Mouse (Mus musculus): ENCODE results near the gene N6amt1.

Gene N6amt1

DNA sequence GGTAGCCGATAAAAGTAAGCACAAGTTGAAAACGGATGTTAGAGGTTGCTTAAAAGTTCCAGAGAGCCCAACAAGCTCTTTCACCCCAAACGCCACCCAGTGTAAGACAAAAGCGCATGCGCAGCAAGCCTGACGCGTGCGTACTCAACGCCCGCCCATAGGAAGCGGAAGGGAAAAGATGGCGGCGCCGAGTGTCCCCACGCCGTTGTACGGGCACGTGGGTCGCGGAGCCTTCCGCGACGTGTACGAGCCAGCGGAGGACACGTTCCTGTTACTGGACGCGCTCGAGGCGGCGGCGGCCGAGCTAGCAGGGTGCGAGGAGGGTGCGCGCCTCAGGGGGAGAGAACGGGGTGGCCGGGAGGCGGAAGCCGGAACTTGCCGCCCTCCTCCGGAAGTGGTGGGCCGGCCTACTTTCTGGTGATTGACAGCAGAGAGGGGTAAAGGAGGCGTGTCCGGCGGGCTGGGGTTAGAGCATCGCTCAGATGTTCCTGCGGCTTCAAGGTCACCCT, at the start of gene N6amt1:
Gene N6amt1, plus strand, starts transcription at position 111 of the 509 bp plus-strand sequence.
- peak; percentile 92 to 94 for DNase-seq (ENCODE audit: low spot score in 2 of 2)

DNA sequence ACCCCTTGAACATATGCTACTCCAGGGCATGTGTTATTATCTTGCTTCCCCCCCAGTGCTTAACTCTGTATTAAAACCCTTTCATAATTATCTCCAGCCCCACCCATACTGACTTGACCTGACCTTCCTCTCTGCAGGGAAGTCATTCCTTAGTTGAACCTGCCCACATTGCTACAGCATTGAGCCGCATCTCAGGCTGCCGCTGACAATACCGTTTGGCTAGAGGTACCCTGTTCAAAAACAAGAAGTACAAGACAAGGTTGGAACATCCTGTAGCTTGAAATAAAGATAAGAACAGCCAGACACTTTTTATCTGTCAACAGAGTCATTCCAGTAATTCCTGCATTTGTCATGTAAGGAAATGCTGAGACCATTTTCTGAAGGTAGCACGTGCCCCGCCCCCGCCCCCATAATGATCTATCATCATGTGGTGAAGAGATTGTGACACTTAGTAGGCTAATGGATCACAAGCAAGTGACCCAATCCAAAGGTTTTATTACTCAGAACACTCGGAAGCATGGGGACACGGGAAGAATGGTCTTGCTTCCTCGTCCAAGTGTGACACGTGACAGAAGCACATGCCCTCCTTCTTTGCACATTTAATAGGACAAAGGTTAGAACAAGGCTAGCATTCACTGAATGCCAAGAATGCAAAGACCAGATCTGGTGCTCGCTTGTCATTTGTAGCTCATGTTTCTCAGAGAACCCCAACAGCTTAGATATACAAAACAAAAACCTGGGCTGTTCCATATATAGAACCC, 48.6 kb upstream of the N6amt1 start:
- no peak for DNase-seq (ENCODE audit: low spot score in 2 of 2)

DNA sequence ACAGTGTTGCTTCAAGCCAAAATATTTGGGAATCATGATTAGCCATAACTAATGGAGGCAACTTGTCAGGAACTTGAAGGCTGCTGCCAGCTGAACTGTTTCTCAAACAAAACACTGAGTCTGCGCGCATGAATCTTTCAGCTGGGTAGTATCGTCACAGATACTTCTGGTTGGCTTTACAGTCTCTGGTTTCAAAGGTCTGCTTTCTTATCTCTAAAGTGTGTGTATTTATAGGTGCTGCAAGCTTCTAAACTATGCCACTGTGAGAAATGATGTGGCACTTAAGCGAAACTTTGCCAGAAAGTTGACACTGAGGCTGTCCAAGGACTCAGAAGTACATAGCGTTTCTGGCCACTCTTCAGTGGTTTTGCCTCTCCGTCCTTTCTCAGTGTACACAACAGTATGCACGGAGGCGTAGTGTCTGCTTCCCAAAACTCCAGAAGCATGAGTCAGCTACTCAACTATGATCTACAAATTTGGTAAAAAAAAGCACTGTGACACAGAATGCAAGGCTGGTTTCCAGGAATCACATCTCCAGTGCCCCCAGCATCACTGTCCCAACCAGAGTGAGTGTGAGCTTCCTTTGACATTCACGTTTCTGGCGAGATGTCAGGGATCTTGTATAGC, 46.8 kb upstream of the N6amt1 start:
- DNase-seq (ENCODE audit: low spot score in 2 of 2), result no peak

DNA sequence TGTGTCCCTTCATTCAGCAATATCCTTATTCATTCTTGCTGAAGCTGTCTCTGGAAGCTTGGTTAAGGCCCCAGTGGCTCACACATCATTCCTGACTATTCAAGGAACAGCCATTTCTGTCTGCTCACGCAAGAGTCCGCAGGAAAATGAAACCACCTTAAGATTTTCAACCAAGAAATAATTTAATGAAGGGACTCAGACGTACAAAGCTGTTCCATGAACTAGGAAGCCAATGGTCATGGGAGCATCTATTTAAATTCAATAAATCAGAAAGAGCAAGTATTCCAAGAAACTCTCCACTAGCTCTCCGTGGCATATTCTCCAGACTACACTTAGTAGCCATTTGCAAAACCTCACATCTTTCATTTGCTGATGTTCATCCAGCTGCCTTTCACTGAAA, 43.3 kb upstream of the N6amt1 start:
- no peak for DNase-seq (ENCODE audit: low spot score in 2 of 2)

GRCm38 (mm10) chr16:87318200-87318811, 35.7 kb upstream of the N6amt1 start:
- DNase-seq (ENCODE audit: low spot score in 2 of 2), result no peak

DNA sequence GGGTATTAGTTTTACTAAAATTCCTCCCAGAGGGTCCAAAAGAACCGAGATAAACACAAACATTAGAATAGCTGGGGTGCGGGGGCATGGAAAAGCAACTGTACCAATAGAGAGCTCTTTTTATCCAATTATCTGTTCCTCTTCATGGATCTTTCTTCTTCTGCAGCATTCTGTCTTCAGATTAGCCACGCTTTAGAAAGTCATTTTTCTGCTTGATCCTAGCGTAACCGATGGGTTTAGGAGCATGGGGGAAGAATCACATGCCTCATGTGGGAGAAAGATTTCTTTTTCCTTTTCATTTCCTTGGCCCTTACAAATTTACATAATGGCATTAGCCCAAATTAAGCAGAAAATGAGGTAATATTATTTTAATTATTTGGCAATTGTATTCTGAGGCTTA, 35.0 kb upstream of the N6amt1 start:
- no peak for DNase-seq (ENCODE audit: low spot score in 2 of 2)

GRCm38 (mm10) chr16:87319541-87320251, 34.3 kb upstream of the N6amt1 start:
- DNase-seq (ENCODE audit: low spot score in 2 of 2), result no peak

DNA sequence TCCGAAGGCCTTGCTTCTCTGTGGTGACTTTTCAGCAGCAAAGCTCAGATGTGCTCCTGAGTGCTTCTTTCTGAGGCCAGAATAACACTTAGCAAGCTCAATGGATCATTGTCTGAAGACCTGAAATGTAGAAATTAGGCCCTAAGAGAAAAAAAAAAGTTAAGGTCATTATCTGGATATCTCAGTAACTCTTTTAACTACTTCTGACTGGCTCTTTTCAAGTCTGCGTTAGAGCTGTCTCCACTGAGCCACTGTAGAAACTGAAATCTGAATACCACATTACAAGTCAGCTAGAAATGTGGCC, 33.8 kb upstream of the N6amt1 start:
- DNase-seq (ENCODE audit: low spot score in 2 of 2), result no peak

DNA sequence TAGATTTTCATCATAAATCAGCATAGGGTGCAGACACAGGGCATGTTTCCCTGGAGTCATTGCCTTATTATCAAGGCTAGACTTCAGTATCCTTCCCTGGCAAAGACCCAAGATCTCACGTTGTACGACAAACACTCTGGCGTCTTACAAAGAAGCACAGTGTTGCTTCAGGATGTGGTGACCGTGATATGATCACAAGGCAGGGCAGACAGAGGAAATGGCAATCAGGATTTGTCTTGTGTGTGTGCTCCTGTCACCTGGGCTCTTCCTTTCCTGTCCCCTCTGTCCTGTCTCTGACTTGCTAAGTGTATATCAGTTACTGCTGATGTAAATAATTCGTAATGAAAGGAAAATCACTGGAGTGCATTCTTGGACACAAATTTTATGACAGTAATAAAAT, 29.4 kb upstream of the N6amt1 start:
- DNase-seq (ENCODE audit: low spot score in 2 of 2), result no peak

DNA sequence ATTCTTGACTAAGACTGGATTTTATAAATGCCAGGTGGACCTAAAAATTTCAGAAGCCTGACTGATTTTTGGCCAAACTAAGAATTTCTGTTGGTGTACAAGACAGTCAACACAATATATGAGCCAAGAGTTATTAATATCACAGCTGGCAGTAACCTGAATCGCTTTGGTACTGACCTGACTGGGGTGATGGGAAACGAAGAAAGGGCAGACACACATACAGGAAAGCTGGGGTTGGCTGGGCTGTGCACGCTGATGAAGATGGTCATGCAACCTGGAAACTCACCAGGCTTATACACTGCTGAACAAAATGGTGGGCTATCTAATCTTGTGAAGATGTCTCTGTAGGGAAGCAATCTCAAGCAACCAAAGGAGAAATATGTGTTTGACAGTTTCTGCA, 24.0 kb upstream of the N6amt1 start:
- no peak for DNase-seq (ENCODE audit: low spot score in 2 of 2)

GRCm38 (mm10) chr16:87334756-87335155, 19.2 kb upstream of the N6amt1 start:
- DNase-seq (ENCODE audit: low spot score in 2 of 2), result no peak

- no peak for DNase-seq (ENCODE audit: low spot score in 2 of 2)
Observed at GRCm38 (mm10) chr16:87341043-87341572, 12.9 kb upstream of the N6amt1 start.

DNA sequence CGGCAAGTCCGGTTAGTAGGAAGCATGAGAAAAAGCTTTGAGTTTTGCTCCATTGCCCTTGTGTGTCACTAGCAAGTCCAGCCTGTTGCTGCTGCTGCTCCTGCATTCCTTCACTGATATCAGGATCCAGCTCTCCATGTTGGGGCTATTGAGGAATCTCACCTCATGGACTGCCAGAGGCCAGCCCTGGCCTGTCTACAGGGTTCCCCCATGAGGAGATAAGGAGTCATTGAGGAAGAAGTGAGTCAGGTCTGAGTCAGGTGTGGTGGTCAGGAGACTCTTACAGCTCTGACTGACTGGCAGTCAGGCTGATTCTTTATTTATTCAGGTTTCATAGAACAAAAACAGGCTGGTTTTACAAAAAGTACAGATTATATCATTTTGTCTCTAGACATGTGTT, 5.9 kb upstream of the N6amt1 start:
- no peak for DNase-seq (ENCODE audit: low spot score in 2 of 2)

DNA sequence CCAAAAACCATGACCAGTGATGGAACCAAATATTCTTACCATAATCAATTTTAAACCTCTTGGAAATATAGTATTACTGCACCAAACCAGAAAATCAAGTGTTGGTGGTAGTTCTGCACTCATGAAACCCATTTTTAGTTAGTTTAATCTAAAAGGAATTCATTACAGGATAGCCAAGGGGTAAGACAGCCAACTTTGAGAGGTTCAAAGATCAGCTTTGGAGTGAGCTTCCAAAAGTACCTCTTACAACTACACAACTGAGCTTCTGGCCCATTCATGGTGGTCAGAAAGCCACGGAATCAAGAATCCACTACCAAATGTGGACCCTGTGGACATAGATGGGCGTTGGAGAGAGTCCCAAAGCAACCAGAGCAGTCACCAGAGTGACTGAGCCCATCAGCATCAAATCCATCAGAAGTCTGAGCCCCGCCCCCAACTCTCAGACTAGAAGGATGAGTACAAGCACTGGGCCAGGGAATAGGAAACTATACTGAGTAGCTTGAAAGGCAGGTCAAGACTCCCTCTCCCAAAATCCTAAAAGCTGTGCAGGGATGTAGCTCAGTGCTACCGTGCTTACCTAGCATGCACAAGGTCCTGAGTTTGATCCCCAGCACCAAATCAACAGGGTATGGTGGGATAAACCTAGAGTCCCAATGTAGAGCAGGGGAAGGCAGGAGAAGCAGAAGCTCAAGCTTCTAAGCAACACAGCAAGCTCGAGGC, 2.4 kb upstream of the N6amt1 start:
- no peak for DNase-seq (ENCODE audit: low spot score in 2 of 2)

DNA sequence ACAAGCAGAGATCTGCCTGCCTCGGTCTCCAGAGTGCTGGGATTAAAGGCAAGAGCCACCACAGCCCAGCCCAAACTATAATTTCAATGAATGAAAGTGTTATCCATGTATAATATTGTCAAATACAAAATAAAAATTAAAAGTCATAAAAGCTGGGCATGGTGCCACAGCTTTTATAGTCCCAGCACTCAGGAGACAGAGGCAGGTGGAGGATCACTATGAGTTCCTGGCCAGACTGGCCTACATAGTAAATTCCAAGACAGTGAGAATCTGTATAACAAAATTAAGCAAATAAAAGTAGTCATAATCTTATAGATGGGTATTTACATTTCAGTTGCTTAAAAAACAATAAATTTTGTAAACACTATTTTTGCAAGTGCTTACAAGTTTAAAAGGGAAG, 380 bp upstream of the N6amt1 start:
- no peak for DNase-seq (ENCODE audit: low spot score in 2 of 2)

DNA sequence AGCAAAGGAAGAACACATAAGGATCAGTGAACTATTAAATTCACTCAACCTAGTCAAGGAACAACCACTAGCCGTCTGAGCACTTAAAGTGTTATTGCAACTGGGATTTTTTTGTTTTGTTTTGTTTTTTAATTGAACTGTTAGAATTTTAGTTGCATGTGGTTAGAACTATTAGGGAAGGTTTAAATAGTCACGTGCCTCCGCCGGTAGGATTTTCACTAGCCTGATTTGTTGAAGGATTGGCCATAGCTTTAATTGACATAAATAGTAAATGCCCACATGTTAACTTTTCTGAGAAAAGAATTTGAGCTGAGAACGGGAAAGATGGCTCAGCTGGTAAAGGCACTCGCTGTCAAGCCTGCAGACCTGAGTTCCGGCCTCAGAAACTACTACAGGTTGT, 763 bp downstream of the N6amt1 start:
- no peak for DNase-seq (ENCODE audit: low spot score in 2 of 2)

DNA sequence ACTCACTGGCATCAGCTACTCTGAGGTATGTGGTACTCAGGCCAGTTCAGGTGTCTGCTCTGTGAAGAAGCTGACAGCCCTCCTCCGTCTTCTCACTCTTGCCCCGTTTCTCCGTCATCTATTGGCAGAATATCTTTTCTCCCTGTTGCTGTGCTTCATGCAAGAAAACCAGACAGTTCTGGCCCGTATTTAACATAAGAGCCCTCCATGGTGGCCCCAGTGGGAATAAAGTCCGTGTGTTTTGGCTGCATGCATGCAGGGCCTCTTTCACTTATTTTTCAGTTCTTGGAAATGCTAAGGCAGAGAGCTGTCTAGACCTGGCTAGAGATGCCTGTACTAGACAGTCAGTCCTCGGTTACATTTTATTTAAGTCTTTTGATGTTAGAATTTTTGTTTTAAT, 6.1 kb downstream of the N6amt1 start:
- DNase-seq (ENCODE audit: low spot score in 2 of 2), result no peak

GRCm38 (mm10) chr16:87364231-87364630, 10.2 kb downstream of the N6amt1 start:
- DNase-seq (ENCODE audit: low spot score in 2 of 2), result no peak

DNA sequence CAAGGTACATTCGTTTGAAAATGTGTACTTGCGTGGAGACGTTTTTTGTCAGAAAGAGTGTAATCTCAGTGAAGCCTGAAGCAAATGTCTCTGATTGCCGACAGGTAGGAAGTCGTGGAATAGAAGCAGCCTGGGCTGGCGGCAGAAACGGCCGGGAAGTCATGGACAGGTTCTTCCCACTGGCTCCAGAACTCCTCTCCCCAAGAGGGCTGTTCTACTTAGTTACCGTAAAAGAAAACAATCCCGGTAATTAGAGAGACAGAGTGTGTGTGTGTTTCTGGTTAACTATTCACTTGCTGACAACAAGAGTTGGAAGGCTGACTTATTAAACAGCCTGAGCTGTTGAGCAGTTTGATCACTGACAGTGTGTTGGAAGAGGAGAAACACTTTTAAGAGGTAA, 12.1 kb downstream of the N6amt1 start:
- DNase-seq (ENCODE audit: low spot score in 2 of 2), result no peak

DNA sequence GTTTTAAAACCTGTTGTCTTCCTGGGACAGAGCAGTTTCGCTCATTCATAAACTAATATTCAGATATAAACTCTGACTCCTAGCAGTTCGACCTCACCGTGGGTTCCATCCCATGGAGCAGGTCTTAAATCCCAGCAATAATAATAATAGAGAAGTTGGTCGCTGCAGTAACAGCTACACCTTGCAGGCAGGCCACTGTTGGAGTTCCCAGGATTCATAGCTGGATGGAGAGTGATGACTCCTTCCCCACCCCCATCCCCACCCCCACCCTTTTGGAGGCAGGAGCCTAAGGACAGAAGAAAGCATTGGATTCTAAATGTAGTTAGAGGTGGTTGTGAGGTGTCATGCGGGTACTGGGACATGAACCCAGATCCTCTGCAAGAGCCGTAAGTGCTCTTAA, 12.5 kb downstream of the N6amt1 start:
- no peak for DNase-seq (ENCODE audit: low spot score in 2 of 2)

DNA sequence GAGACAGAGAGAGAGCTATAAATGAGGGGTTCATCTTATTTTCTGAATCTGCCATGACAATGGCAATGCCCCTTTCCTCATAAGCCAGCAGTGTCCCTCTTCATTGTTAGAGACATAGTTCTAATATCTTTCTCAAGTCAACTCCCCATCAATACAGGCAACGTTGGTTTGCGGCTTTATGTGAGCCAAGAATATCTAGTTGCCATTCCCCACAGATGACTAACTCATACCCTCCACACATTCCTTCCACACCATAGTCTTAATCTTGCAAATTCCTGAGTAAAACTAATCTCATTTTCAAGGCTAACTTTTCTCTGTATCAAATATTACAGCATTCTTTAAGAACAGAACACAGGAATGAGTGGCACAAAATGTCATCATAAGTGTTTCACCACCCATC, 29.0 kb downstream of the N6amt1 start:
- DNase-seq (ENCODE audit: low spot score in 2 of 2), result no peak

DNA sequence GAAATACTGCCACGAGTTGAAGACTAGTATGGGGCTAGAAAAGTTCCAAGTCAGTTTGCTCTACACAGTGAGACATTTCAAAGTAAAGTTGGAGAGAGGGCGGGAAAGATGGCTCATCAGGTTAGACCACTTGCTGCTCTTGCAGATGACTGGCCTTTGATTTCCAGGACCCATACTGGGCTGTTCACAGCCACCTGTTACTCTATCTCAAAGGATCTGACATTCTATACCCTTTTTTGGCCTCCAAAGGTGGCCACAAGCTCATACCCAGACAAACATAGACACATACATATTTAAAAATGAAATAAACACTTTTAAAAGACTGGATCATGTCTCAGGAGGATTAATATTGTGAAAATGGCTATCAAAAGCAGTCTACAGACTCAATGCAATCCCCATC, 30.4 kb downstream of the N6amt1 start:
- DNase-seq (ENCODE audit: low spot score in 2 of 2), result no peak
